8 mouse cellular contexts compared by ENCODE assay signal in genomic region chr7:143055499-143056186, GRCm38 (mm10). TPM values are rescaled to one million over a fixed set of nuclear protein-coding genes. Genes with fewer than 3 reads are reported as not detected.
DNase-seq lines count a peak whose midpoint lies in the region; ATAC-seq and TF ChIP-seq lines count a peak whose summit lies in the region.

No protein-coding gene starts in this region.

- 66% methylated on average over 11 of the region's 11 CpGs for WGBS in embryonic facial prominence, embryonic 15.5 days
- WGBS in intestine, embryonic 14.5 days = 70% methylated on average over 11 of the region's 11 CpGs

- H3K79me2 ChIP-seq in myocyte (ENCODE audit: control insufficient read depth, insufficient read depth) = peaks cover 78% of the 10 kb centered on the region

- TF ChIP-seq POLR2A in myocyte (IDR thresholded peaks at IDR 0.05; ENCODE audit: insufficient read length, low read depth) = peak; percentile 47

- ATAC-seq in embryonic facial prominence, embryonic 15.5 days (ENCODE audit: insufficient number of reproducible peaks, low FRiP score, low TSS enrichment, low read depth) = no peak
- no peak for ATAC-seq in intestine, embryonic 14.5 days (replicated peaks; ENCODE audit: low FRiP score, low TSS enrichment, low read depth)

- peaks cover 76% of the 10 kb centered on the region for H3K4me1 ChIP-seq in embryonic facial prominence, embryonic 15.5 days
- peaks cover 53% of the 10 kb centered on the region for H3K4me1 ChIP-seq in intestine, embryonic 14.5 days (replicated peaks; ENCODE audit: control insufficient read depth, insufficient read depth, low read length)

- peak overlapping the region; percentile 68 for H3K27ac ChIP-seq in embryonic facial prominence, embryonic 15.5 days (replicated peaks)
- H3K27ac ChIP-seq in intestine, embryonic 14.5 days (ENCODE audit: low read depth) = no peak overlapping the region

- H3K9me3 ChIP-seq in embryonic facial prominence, embryonic 15.5 days (replicated peaks) = no peaks in the 10 kb centered on the region
- no peaks in the 10 kb centered on the region for H3K9me3 ChIP-seq in intestine, embryonic 14.5 days (ENCODE audit: control insufficient read depth, low read length)

- H3K4me3 ChIP-seq in embryonic facial prominence, embryonic 15.5 days (replicated peaks) = peak overlapping the region; percentile 77
- no peak overlapping the region for H3K4me3 ChIP-seq in intestine, embryonic 14.5 days (ENCODE audit: low read depth, low read length)
- H3K4me3 ChIP-seq in myocyte = peak overlapping the region; percentile 99

- peak overlapping the region; percentile 95 for H3ac ChIP-seq in myocyte (ENCODE audit: control insufficient read depth, insufficient read length)

- H3K27me3 ChIP-seq in embryonic facial prominence, embryonic 15.5 days = no peaks in the 10 kb centered on the region
- H3K27me3 ChIP-seq in intestine, embryonic 14.5 days (replicated peaks; ENCODE audit: control insufficient read depth, insufficient read depth, low read length) = no peaks in the 10 kb centered on the region
- no peaks in the 10 kb centered on the region for H3K27me3 ChIP-seq in myocyte (ENCODE audit: control insufficient read depth, insufficient read depth, insufficient read length)

- peak; percentile 43 for DNase-seq in left cerebral cortex, postnatal 4 days
- no peak for DNase-seq in left cerebral cortex, adult 8-10 months (ENCODE audit: low spot score in 2 of 2)
- DNase-seq in intestine, embryonic 14.5 days (ENCODE audit: low spot score) = no peak
- no peak for DNase-seq in embryo, embryonic 10.5 days (ENCODE audit: low spot score)
- no peak for DNase-seq in gastrocnemius, postnatal 36 days
- DNase-seq in ovary, postnatal 36 days (ENCODE audit: low spot score) = no peak

- H3K9ac ChIP-seq in embryonic facial prominence, embryonic 15.5 days = 0 out of 2 replicates have a peak overlapping the region, but pooled peaks have one; percentile 90
- H3K9ac ChIP-seq in intestine, embryonic 14.5 days (ENCODE audit: low read length) = no peak overlapping the region

- H3K4me2 ChIP-seq in embryonic facial prominence, embryonic 15.5 days (replicated peaks) = peak overlapping the region; percentile 85
- H3K4me2 ChIP-seq in intestine, embryonic 14.5 days (ENCODE audit: low read length) = peak overlapping the region; percentile 85
- H3K4me2 ChIP-seq in myocyte (ENCODE audit: low read depth) = peak overlapping the region; percentile 99

- peaks cover 1% of the 10 kb centered on the region for H3K36me3 ChIP-seq in embryonic facial prominence, embryonic 15.5 days
- H3K36me3 ChIP-seq in intestine, embryonic 14.5 days (ENCODE audit: control insufficient read depth, insufficient read depth, low read length) = peaks cover 17% of the 10 kb centered on the region; the same call in 1 of the 2 replicates
- H3K36me3 ChIP-seq in myocyte (ENCODE audit: control insufficient read depth, insufficient read depth) = peaks cover 13% of the 10 kb centered on the region

- intact Hi-C loops in left cerebral cortex, postnatal 4 days (cut with DNase I) = no loop called here
- intact Hi-C loops in gastrocnemius, postnatal 36 days (cut with DNase I) = loop anchor here (1.0 to 2.0 kb wide), 2 partner anchors 9 to 47 kb away; no protein-coding TSS in a partner anchor

TF ChIP-seq in myocyte, 11 proteins besides CTCF, POLR2A, EP300 and RAD21:
- no peak for TF ChIP-seq REST (IDR thresholded peaks at IDR 0.05; ENCODE audit: insufficient read depth, insufficient read length)
- TF ChIP-seq SRF (IDR thresholded peaks at IDR 0.05; ENCODE audit: control insufficient read depth, insufficient read length, low read depth) = no peak
- peak in 1 of 3 experiments; percentile 25 for TF ChIP-seq MYOD1 (IDR thresholded peaks at IDR 0.05; ENCODE audit: control insufficient read depth in 1 of 3, insufficient read length in 2 of 3, low read depth in 2 of 3)
- no peak for TF ChIP-seq TCF3 (IDR thresholded peaks at IDR 0.05; ENCODE audit: insufficient read length, low read depth)
- peak; percentile 46 for TF ChIP-seq POLR2AphosphoS2 (IDR thresholded peaks at IDR 0.05; ENCODE audit: insufficient read length, low read depth)
- TF ChIP-seq CEBPB (IDR thresholded peaks at IDR 0.05; ENCODE audit: insufficient read depth, poor library complexity, severe bottlenecking) = no peak
- TF ChIP-seq USF1 (IDR thresholded peaks at IDR 0.05; ENCODE audit: low read depth) = no peak

RNA-seq across cellular contexts. Expression of gene Cd81, which starts 3.1 kb away (rescaled TPM):
- 100 to 1,000 TPM; 249 to 263 TPM for total RNA-seq in left cerebral cortex, postnatal 4 days (2021)
- total RNA-seq in left cerebral cortex, adult 8-10 months (2022) = 100 to 1,000 TPM; 406 to 526 (median 451) TPM
- 576 and 606 TPM in 2 replicates for polyA plus RNA-seq in embryonic facial prominence, embryonic 15.5 days (2015; fragmentation: Nextera tagmentation; extraction: Ambion mirVana)
- polyA plus RNA-seq in intestine, embryonic 14.5 days (2014; fragmentation: Nextera tagmentation; extraction: Ambion mirVana) = 457 and 534 TPM in 2 replicates
- 744 TPM for polyA plus RNA-seq in myocyte (2012; fragmentation: generic; extraction: Trizol)
- 100 to 1,000 TPM; 106 to 118 TPM for total RNA-seq in gastrocnemius, postnatal 36 days (2021)

RNA-seq across cellular contexts. Expression of gene Tssc4, which starts 13.4 kb away (rescaled TPM):
- total RNA-seq in left cerebral cortex, postnatal 4 days (2021) = 10 to 100 TPM; 41.6 to 44.8 TPM
- total RNA-seq in left cerebral cortex, adult 8-10 months (2022) = 10 to 100 TPM; 37.0 to 42.1 (median 39.8) TPM
- polyA plus RNA-seq in embryonic facial prominence, embryonic 15.5 days (2015; fragmentation: Nextera tagmentation; extraction: Ambion mirVana) = 104 TPM in 2 replicates
- 59.1 and 60.3 TPM in 2 replicates for polyA plus RNA-seq in intestine, embryonic 14.5 days (2014; fragmentation: Nextera tagmentation; extraction: Ambion mirVana)
- 78.6 TPM for polyA plus RNA-seq in myocyte (2012; fragmentation: generic; extraction: Trizol)
- total RNA-seq in gastrocnemius, postnatal 36 days (2021) = 1 to 10 TPM; 7.8 to 8.4 TPM

RNA-seq across cellular contexts. Expression of gene Trpm5, which starts 38.8 kb away (rescaled TPM):
- total RNA-seq in left cerebral cortex, postnatal 4 days (2021) = under 1 TPM; 0.38 TPM
- total RNA-seq in left cerebral cortex, adult 8-10 months (2022) = not detected
- polyA plus RNA-seq in embryonic facial prominence, embryonic 15.5 days (2015; fragmentation: Nextera tagmentation; extraction: Ambion mirVana) = 12.0 and 12.5 TPM in 2 replicates
- 14.1 and 17.8 TPM in 2 replicates for polyA plus RNA-seq in intestine, embryonic 14.5 days (2014; fragmentation: Nextera tagmentation; extraction: Ambion mirVana)
- polyA plus RNA-seq in myocyte (2012; fragmentation: generic; extraction: Trizol) = 6.9 TPM
- total RNA-seq in gastrocnemius, postnatal 36 days (2021) = not detected

RNA-seq across cellular contexts. Expression of gene Kcnq1, which starts 50.5 kb away (rescaled TPM):
- total RNA-seq in left cerebral cortex, postnatal 4 days (2021) = 1 to 10 TPM; 1.1 to 1.5 TPM
- 1 to 10 TPM in 2 of 4 experiments, under 1 TPM in 2; 0.21 to 1.1 (median 0.86) TPM for total RNA-seq in left cerebral cortex, adult 8-10 months (2022)
- 1.2 and 1.4 TPM in 2 replicates for polyA plus RNA-seq in embryonic facial prominence, embryonic 15.5 days (2015; fragmentation: Nextera tagmentation; extraction: Ambion mirVana)
- polyA plus RNA-seq in intestine, embryonic 14.5 days (2014; fragmentation: Nextera tagmentation; extraction: Ambion mirVana) = 2.1 and 5.3 TPM in 2 replicates
- 0.12 TPM for polyA plus RNA-seq in myocyte (2012; fragmentation: generic; extraction: Trizol)
- under 1 TPM; 0.31 to 0.69 TPM for total RNA-seq in gastrocnemius, postnatal 36 days (2021)

RNA-seq across cellular contexts. Expression of gene Tspan32, which starts 50.8 kb away (rescaled TPM):
- not detected for total RNA-seq in left cerebral cortex, postnatal 4 days (2021)
- under 1 TPM; 0.18 to 0.44 (median 0.29) TPM for total RNA-seq in left cerebral cortex, adult 8-10 months (2022)
- 4.5 and 4.9 TPM in 2 replicates for polyA plus RNA-seq in embryonic facial prominence, embryonic 15.5 days (2015; fragmentation: Nextera tagmentation; extraction: Ambion mirVana)
- polyA plus RNA-seq in intestine, embryonic 14.5 days (2014; fragmentation: Nextera tagmentation; extraction: Ambion mirVana) = 1.5 and 1.6 TPM in 2 replicates
- 59.5 TPM for polyA plus RNA-seq in myocyte (2012; fragmentation: generic; extraction: Trizol)
- under 1 TPM; 0.15 to 0.27 TPM for total RNA-seq in gastrocnemius, postnatal 36 days (2021)

Comparison
In these comparisons a context has a peak if more than half of its experiments do, and no peak if none do; other contexts are left out.
1. RNA of gene Tssc4, which starts 13.4 kb away (total RNA-seq): 41.6 to 44.8 TPM in left cerebral cortex, postnatal 4 days and 37.0 to 42.1 TPM in left cerebral cortex, adult 8-10 months; 7.8 to 8.4 TPM in gastrocnemius, postnatal 36 days; every median in the first group is over 4 times any median in the second.
2. Peak in every context shown above with its lines, with median percentiles within 50 percentile points of each other: H3K4me2 ChIP-seq.